Mouse (Mus musculus): ENCODE measurements at regions not wholly inside any gene's neighbourhood (a gene's known extent, or its start where the extent isn't known, plus 50 kb on each side); places are given as distances from the start of the nearest gene placed in this dataset.

- no peaks in the 10 kb centered on the region for H3K36me3 ChIP-seq (ENCODE audit: control insufficient read depth in 1 of 2, insufficient read depth in 2 of 2, low read length in 2 of 2)
- H3K27me3 ChIP-seq (ENCODE audit: control insufficient read depth in 1 of 2, insufficient read depth in 2 of 2, low read length in 2 of 2), result no peaks in the 10 kb centered on the region
- no peak for DNase-seq (ENCODE audit: low read depth, low spot score)
- no peak overlapping the region for H3K4me3 ChIP-seq (ENCODE audit: control insufficient read depth in 1 of 2, insufficient read depth in 1 of 2, low read depth in 2 of 2, low read length in 2 of 2)
- H3K9me3 ChIP-seq (replicated peaks; ENCODE audit: insufficient read depth, low read length), result no peaks in the 10 kb centered on the region
- no peaks in the 10 kb centered on the region for H3K79me2 ChIP-seq (ENCODE audit: control insufficient read depth, insufficient read depth, low read length, poor library complexity)
- H3K27ac ChIP-seq (ENCODE audit: control insufficient read depth, low read depth, low read length), result no peak overlapping the region
- H3K4me1 ChIP-seq (ENCODE audit: control insufficient read depth in 1 of 2, insufficient read depth in 2 of 2, low read length in 2 of 2), result no peaks in the 10 kb centered on the region
- no peak for TF ChIP-seq UBTF (IDR thresholded peaks at IDR 0.05; ENCODE audit: borderline replicate concordance, insufficient read depth, low read depth, low read length)
- H3K9ac ChIP-seq (ENCODE audit: control insufficient read depth, low read depth, low read length, poor library complexity, severe bottlenecking), result no peak overlapping the region
Measured at GRCm38 (mm10) chr7:137609752-137610151, 172.3 kb downstream of the Glrx3 start.

- no peak overlapping the region for H3K4me3 ChIP-seq (ENCODE audit: control insufficient read depth in 1 of 2, insufficient read depth in 1 of 2, low read depth in 2 of 2, low read length in 2 of 2)
- no peaks in the 10 kb centered on the region for H3K27me3 ChIP-seq (ENCODE audit: control insufficient read depth in 1 of 2, insufficient read depth in 2 of 2, low read length in 2 of 2)
- H3K4me1 ChIP-seq (ENCODE audit: control insufficient read depth in 1 of 2, insufficient read depth in 2 of 2, low read length in 2 of 2), result no peaks in the 10 kb centered on the region
- H3K79me2 ChIP-seq (ENCODE audit: control insufficient read depth, insufficient read depth, low read length, poor library complexity), result no peaks in the 10 kb centered on the region
- no peaks in the 10 kb centered on the region for H3K36me3 ChIP-seq (ENCODE audit: control insufficient read depth in 1 of 2, insufficient read depth in 2 of 2, low read length in 2 of 2)
- H3K9ac ChIP-seq (ENCODE audit: control insufficient read depth, low read depth, low read length, poor library complexity, severe bottlenecking), result no peak overlapping the region
- TF ChIP-seq SIN3A (IDR thresholded peaks at IDR 0.05; ENCODE audit: low read length) (no peak), CTCF (IDR thresholded peaks at IDR 0.05 in 2 of 3, conservative IDR thresholded peaks at IDR 0.05 in 1 of 3; ENCODE audit: control insufficient read depth in 1 of 3, insufficient read depth in 1 of 3, low read depth in 2 of 3, low read length in 3 of 3, poor library complexity in 1 of 3, severe bottlenecking in 1 of 3) (no peak), MAFK (IDR thresholded peaks at IDR 0.05; ENCODE audit: borderline replicate concordance, low read depth, low read length) (no peak), BHLHE40 (IDR thresholded peaks at IDR 0.05; ENCODE audit: borderline replicate concordance, low read depth, low read length) (no peak), GABPA (IDR thresholded peaks at IDR 0.05; ENCODE audit: low read depth, low read length) (no peak), MEF2A (IDR thresholded peaks at IDR 0.05; ENCODE audit: extremely low read depth, insufficient replicate concordance, low read depth, low read length, poor library complexity, severe bottlenecking) (no peak), RAD21 (IDR thresholded peaks at IDR 0.05; ENCODE audit: low read depth, low read length) (no peak), TAL1 (IDR thresholded peaks at IDR 0.05; ENCODE audit: low read length) (no peak), MAX (IDR thresholded peaks at IDR 0.05; ENCODE audit: low read length) (no peak), MYC (IDR thresholded peaks at IDR 0.05; ENCODE audit: low read depth, low read length) (no peak), POLR2AphosphoS5 (IDR thresholded peaks at IDR 0.05; ENCODE audit: borderline replicate concordance, low read depth, low read length) (no peak), ZMIZ1 (IDR thresholded peaks at IDR 0.05; ENCODE audit: low read depth, low read length) (no peak), GATA1 (IDR thresholded peaks at IDR 0.05; ENCODE audit: low read depth, low read length) (no peak), UBTF (IDR thresholded peaks at IDR 0.05; ENCODE audit: borderline replicate concordance, insufficient read depth, low read depth, low read length) (no peak), EP300 (IDR thresholded peaks at IDR 0.05; ENCODE audit: low read depth in 1 of 2, low read length in 2 of 2) (no peak), ETS1 (IDR thresholded peaks at IDR 0.05; ENCODE audit: low read depth, low read length) (no peak), TBP (IDR thresholded peaks at IDR 0.05; ENCODE audit: low read depth, low read length) (no peak), ZKSCAN1 (IDR thresholded peaks at IDR 0.05; ENCODE audit: low read depth, low read length) (no peak)
- H3K9me3 ChIP-seq (replicated peaks; ENCODE audit: insufficient read depth, low read length), result no peaks in the 10 kb centered on the region
- no peak overlapping the region for H3K27ac ChIP-seq (ENCODE audit: control insufficient read depth, low read depth, low read length)
- DNase-seq (ENCODE audit: low read depth, low spot score), result no peak
Measured at GRCm38 (mm10) chr7:137611363-137611762, 173.9 kb downstream of the Glrx3 start.
